Mouse (Mus musculus): ENCODE results near the gene Lmntd1. TPM values are rescaled to one million over a fixed set of nuclear protein-coding genes. Genes with fewer than 3 reads are reported as not detected.
A peak's percentile ranks its signal among the peaks of the same experiment; 100 is the strongest.

The Lmntd1 gene
- polyA plus RNA-seq, 1 experiment from 2014 or later: 0.50 TPM

- Histone ChIP-seq H3K27ac (no peak overlapping the region), H3K27me3 (no peaks in the 10 kb centered on the region), H3K9me3 (peaks cover 2% of the 10 kb centered on the region; the same call in 1 of the 2 replicates), H3K4me1 (peaks cover 3% of the 10 kb centered on the region; the same call in 1 of the 2 replicates), H3K4me3 (no peak overlapping the region), H3K36me3 (no peaks in the 10 kb centered on the region), H3K9ac (no peak overlapping the region), H3K4me2 (replicated peaks) (no peak overlapping the region)
- WGBS: 55% methylated on average over 12 of the region's 12 CpGs
- ATAC-seq (ENCODE audit: low FRiP score, low read depth): no peak
Measured at GRCm38 (mm10) chr6:145508828-145509227, 105.3 kb downstream of the Lmntd1 start.

- 86% methylated on average over 7 of the region's 7 CpGs for WGBS
- H3K4me2 ChIP-seq (replicated peaks): no peak overlapping the region
- no peak for ATAC-seq (ENCODE audit: low FRiP score, low read depth)
Measured at GRCm38 (mm10) chr6:145501751-145502150, 112.4 kb downstream of the Lmntd1 start.

GRCm38 (mm10) chr6:145499574-145500546, 114.3 kb downstream of the Lmntd1 start:
- WGBS: 72% methylated on average over 19 of the region's 19 CpGs
- no peak overlapping the region for H3K27ac ChIP-seq
- H3K27me3 ChIP-seq: no peaks in the 10 kb centered on the region
- H3K4me2 ChIP-seq (replicated peaks): no peak overlapping the region
- peaks cover 9% of the 10 kb centered on the region; the same call in 1 of the 2 replicates for H3K4me1 ChIP-seq
- H3K4me3 ChIP-seq: no peak overlapping the region
- no peak for ATAC-seq (ENCODE audit: low FRiP score, low read depth)
- H3K9me3 ChIP-seq: peaks cover 8% of the 10 kb centered on the region; the same call in 1 of the 2 replicates
- no peaks in the 10 kb centered on the region for H3K36me3 ChIP-seq
- no peak overlapping the region for H3K9ac ChIP-seq

More at GRCm38 (mm10) chr6:145501751-145502150, 112.4 kb downstream of the Lmntd1 start:
- H3K36me3 ChIP-seq: no peaks in the 10 kb centered on the region
- H3K4me3 ChIP-seq: no peak overlapping the region
- no peak overlapping the region for H3K9ac ChIP-seq
- H3K27ac ChIP-seq: no peak overlapping the region
- H3K27me3 ChIP-seq: no peaks in the 10 kb centered on the region
- H3K9me3 ChIP-seq: peaks cover 8% of the 10 kb centered on the region; the same call in 1 of the 2 replicates
- peaks cover 9% of the 10 kb centered on the region; the same call in 1 of the 2 replicates for H3K4me1 ChIP-seq

GRCm38 (mm10) chr6:145495731-145496130, 118.4 kb downstream of the Lmntd1 start:
- no peak overlapping the region for H3K4me3 ChIP-seq
- H3K9me3 ChIP-seq: no peaks in the 10 kb centered on the region
- H3K27me3 ChIP-seq: no peaks in the 10 kb centered on the region
- H3K4me1 ChIP-seq: peaks cover 4% of the 10 kb centered on the region; the same call in 1 of the 2 replicates
- no peak overlapping the region for H3K4me2 ChIP-seq (replicated peaks)
- H3K27ac ChIP-seq: no peak overlapping the region
- H3K9ac ChIP-seq: no peak overlapping the region
- no peak for ATAC-seq (ENCODE audit: low FRiP score, low read depth)
- 90% methylated on average over 7 of the region's 7 CpGs for WGBS
- no peaks in the 10 kb centered on the region for H3K36me3 ChIP-seq

GRCm38 (mm10) chr6:145488251-145488650, 125.9 kb downstream of the Lmntd1 start:
- H3K36me3 ChIP-seq: no peaks in the 10 kb centered on the region
- H3K27me3 ChIP-seq: no peaks in the 10 kb centered on the region
- H3K4me2 ChIP-seq (replicated peaks): no peak overlapping the region
- no peaks in the 10 kb centered on the region for H3K9me3 ChIP-seq
- no peak overlapping the region for H3K27ac ChIP-seq
- WGBS: 59% methylated on average over 2 of the region's 2 CpGs
- no peak for ATAC-seq (ENCODE audit: low FRiP score, low read depth)
- peaks cover 20% of the 10 kb centered on the region for H3K4me1 ChIP-seq
- H3K9ac ChIP-seq: no peak overlapping the region
- no peak overlapping the region for H3K4me3 ChIP-seq

GRCm38 (mm10) chr6:145485986-145486605, 128.0 kb downstream of the Lmntd1 start:
- Histone ChIP-seq H3K4me3 (no peak overlapping the region), H3K9me3 (no peaks in the 10 kb centered on the region), H3K36me3 (no peaks in the 10 kb centered on the region), H3K4me2 (replicated peaks) (no peak overlapping the region), H3K4me1 (peaks cover 38% of the 10 kb centered on the region), H3K27me3 (no peaks in the 10 kb centered on the region), H3K27ac (peak overlapping the region; percentile 39; the same call in 1 of the 2 replicates), H3K9ac (no peak overlapping the region)
- 53% methylated on average over 12 of the region's 12 CpGs for WGBS
- no peak for ATAC-seq (ENCODE audit: low FRiP score, low read depth)

GRCm38 (mm10) chr6:145483318-145483674, 130.8 kb downstream of the Lmntd1 start:
- WGBS: 34% methylated on average over 5 of the region's 5 CpGs

GRCm38 (mm10) chr6:145482656-145483317, 131.3 kb downstream of the Lmntd1 start:
- Histone ChIP-seq H3K4me2 (replicated peaks) (no peak overlapping the region), H3K4me1 (peaks cover 57% of the 10 kb centered on the region), H3K27me3 (no peaks in the 10 kb centered on the region), H3K9ac (no peak overlapping the region), H3K9me3 (no peaks in the 10 kb centered on the region), H3K36me3 (no peaks in the 10 kb centered on the region), H3K4me3 (no peak overlapping the region), H3K27ac (peak overlapping the region; percentile 52; the same call in 1 of the 2 replicates)
- WGBS: 86% methylated on average over 17 of the region's 17 CpGs
- ATAC-seq (ENCODE audit: low FRiP score, low read depth): no peak

More at GRCm38 (mm10) chr6:145483318-145483674, 130.8 kb downstream of the Lmntd1 start:
- Histone ChIP-seq H3K9me3 (no peaks in the 10 kb centered on the region), H3K4me3 (no peak overlapping the region), H3K27ac (peak overlapping the region; percentile 52; the same call in 1 of the 2 replicates), H3K4me2 (replicated peaks) (no peak overlapping the region), H3K36me3 (no peaks in the 10 kb centered on the region), H3K9ac (no peak overlapping the region), H3K27me3 (no peaks in the 10 kb centered on the region), H3K4me1 (peaks cover 53% of the 10 kb centered on the region)
- no peak for ATAC-seq (ENCODE audit: low FRiP score, low read depth)

GRCm38 (mm10) chr6:145481938-145482337, 132.2 kb downstream of the Lmntd1 start:
- peak overlapping the region; percentile 44; the same call in 1 of the 2 replicates for H3K27ac ChIP-seq

GRCm38 (mm10) chr6:145478821-145479271, 135.3 kb downstream of the Lmntd1 start:
- Histone ChIP-seq H3K27me3 (no peaks in the 10 kb centered on the region), H3K36me3 (no peaks in the 10 kb centered on the region), H3K4me1 (peaks cover 48% of the 10 kb centered on the region), H3K9ac (no peak overlapping the region), H3K4me2 (replicated peaks) (no peak overlapping the region), H3K9me3 (no peaks in the 10 kb centered on the region), H3K4me3 (no peak overlapping the region), H3K27ac (no peak overlapping the region)
- WGBS: 64% methylated on average over 4 of the region's 4 CpGs
- no peak for ATAC-seq (ENCODE audit: low FRiP score, low read depth)

More at GRCm38 (mm10) chr6:145481938-145482337, 132.2 kb downstream of the Lmntd1 start:
- Histone ChIP-seq H3K4me1 (peaks cover 63% of the 10 kb centered on the region), H3K9me3 (no peaks in the 10 kb centered on the region), H3K9ac (peak overlapping the region; percentile 35; the same call in 1 of the 2 replicates), H3K4me2 (replicated peaks) (peak overlapping the region; percentile 41), H3K27me3 (no peaks in the 10 kb centered on the region), H3K36me3 (no peaks in the 10 kb centered on the region), H3K4me3 (no peak overlapping the region)
- ATAC-seq (ENCODE audit: low FRiP score, low read depth): peak; percentile 75
- 26% methylated on average over 15 of the region's 15 CpGs for WGBS

GRCm38 (mm10) chr6:145477367-145477905, 136.7 kb downstream of the Lmntd1 start:
- WGBS: 48% methylated on average over 10 of the region's 10 CpGs
- Histone ChIP-seq H3K4me1 (peaks cover 41% of the 10 kb centered on the region), H3K9me3 (no peaks in the 10 kb centered on the region), H3K9ac (no peak overlapping the region), H3K36me3 (no peaks in the 10 kb centered on the region), H3K27ac (no peak overlapping the region), H3K4me3 (no peak overlapping the region), H3K4me2 (replicated peaks) (no peak overlapping the region), H3K27me3 (no peaks in the 10 kb centered on the region)
- ATAC-seq (ENCODE audit: low FRiP score, low read depth): no peak
